Mouse (Mus musculus): Measurements from ENCODE around the gene Ctla2b. TPM values are rescaled to one million over a fixed set of nuclear protein-coding genes. Genes with fewer than 3 reads are reported as not detected.
"Not testable (repeated sequence)": the region's sequence is repeated elsewhere in the genome, so short reads cannot be mapped to it uniquely, and the experiment has no call there.

The Ctla2b gene
- 2.4 and 2.5 TPM in 2 replicates for polyA plus RNA-seq (2014; fragmentation: Nextera tagmentation; extraction: Ambion mirVana)

DNA sequence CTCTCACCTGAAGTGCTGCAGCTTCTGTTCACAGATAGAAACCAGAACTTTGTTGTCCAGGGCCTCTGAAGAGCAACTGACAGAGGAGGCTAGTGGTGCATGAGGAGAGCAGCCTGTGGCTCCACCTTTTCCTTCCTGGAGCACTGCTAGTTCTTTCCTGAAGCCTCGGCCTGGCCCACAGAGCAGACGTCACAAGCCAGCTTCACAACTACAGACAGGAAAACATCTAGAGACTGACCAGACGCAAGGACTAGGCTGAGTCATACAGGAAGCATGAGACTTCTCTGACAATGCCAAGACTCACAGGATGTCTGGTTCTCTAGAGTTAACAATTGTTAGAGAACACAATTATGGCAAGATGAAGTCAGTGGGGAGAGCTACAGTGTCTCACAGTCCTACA lies at the start of gene Ctla2b:
Gene Ctla2b (minus strand): TSS at position 120 of the 400 bp plus-strand sequence.
- Histone ChIP-seq H3K9ac (ENCODE audit: low read length) (no peak within 1 kb of the TSS), H3K27ac (ENCODE audit: low read depth, low read length) (no peak within 1 kb of the TSS), H3K4me3 (ENCODE audit: low read depth, low read length) (no peak within 1 kb of the TSS), H3K4me2 (ENCODE audit: low read depth) (no peak within 1 kb of the TSS), H3K27me3 (ENCODE audit: control insufficient read depth, insufficient read depth, low read length) (no peaks in the 10 kb centered on the region), H3K9me3 (ENCODE audit: control insufficient read depth, low read length) (no peaks in the 10 kb centered on the region), H3K4me1 (ENCODE audit: control insufficient read depth, insufficient read depth, low read length) (no peaks in the 10 kb centered on the region), H3K36me3 (ENCODE audit: control insufficient read depth, insufficient read depth, low read length) (no peaks in the 10 kb centered on the region)
- no peak for ATAC-seq (ENCODE audit: insufficient read depth, low FRiP score, low TSS enrichment)
- WGBS, result 71% methylated on average over 3 of the region's 3 CpGs
- no peak for DNase-seq (ENCODE audit: low spot score)

GRCm38 (mm10) chr13:60941884-60942283 lies 44.6 kb upstream of the Ctla2b start, which contains the start of gene Tpbpa:
Tpbpa (minus strand) TSS chr13:60941984.
- DNase-seq (ENCODE audit: low spot score); H3K9me3 ChIP-seq (ENCODE audit: control insufficient read depth, low read length); H3K4me3 ChIP-seq (ENCODE audit: low read depth, low read length); H3K27ac ChIP-seq (ENCODE audit: low read depth, low read length); H3K4me1 ChIP-seq (ENCODE audit: control insufficient read depth, insufficient read depth, low read length); H3K36me3 ChIP-seq (ENCODE audit: control insufficient read depth, insufficient read depth, low read length); H3K27me3 ChIP-seq (ENCODE audit: control insufficient read depth, insufficient read depth, low read length); H3K9ac ChIP-seq (ENCODE audit: low read length); H3K4me2 ChIP-seq (ENCODE audit: low read depth); ATAC-seq (ENCODE audit: insufficient read depth, low FRiP score, low TSS enrichment): not testable (repeated sequence)
- WGBS, result 75% methylated on average over 3 of the region's 3 CpGs

DNA sequence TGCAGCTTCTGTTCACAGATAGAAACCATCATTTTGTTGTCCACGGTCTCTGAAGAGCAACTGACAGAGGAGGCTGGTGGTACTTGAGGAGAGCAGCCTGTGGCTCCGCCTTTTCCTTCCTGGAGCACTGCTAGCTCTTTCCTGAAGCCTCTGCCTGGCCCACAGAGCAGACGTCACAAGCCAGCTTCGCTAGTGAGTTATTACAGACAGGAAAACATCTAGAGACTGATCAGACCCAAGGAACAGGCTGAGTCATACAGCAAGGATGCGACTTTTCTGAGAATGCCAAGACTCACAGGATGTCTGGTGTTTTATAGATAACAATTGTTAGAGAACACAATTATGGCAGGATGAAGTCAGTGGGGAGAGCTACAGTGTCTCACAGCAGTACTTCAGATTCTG lies 39.3 kb upstream of the Ctla2b start, which contains the start of the genes Gm49391 and Ctla2a:
Gene Gm49391 (minus strand): TSS at position 72 of the 402 bp plus-strand sequence.
Gene Ctla2a (minus strand): TSS at position 126 of the 402 bp plus-strand sequence.
- Histone ChIP-seq H3K9me3 (ENCODE audit: control insufficient read depth, low read length) (no peaks in the 10 kb centered on the region), H3K27ac (ENCODE audit: low read depth, low read length) (no peak within 1 kb of the TSS), H3K36me3 (ENCODE audit: control insufficient read depth, insufficient read depth, low read length) (no peaks in the 10 kb centered on the region), H3K9ac (ENCODE audit: low read length) (no peak within 1 kb of the TSS), H3K4me2 (ENCODE audit: low read depth) (no peak within 1 kb of the TSS), H3K4me3 (ENCODE audit: low read depth, low read length) (no peak within 1 kb of the TSS), H3K27me3 (ENCODE audit: control insufficient read depth, insufficient read depth, low read length) (no peaks in the 10 kb centered on the region), H3K4me1 (ENCODE audit: control insufficient read depth, insufficient read depth, low read length) (no peaks in the 10 kb centered on the region)
- 74% methylated on average over 5 of the region's 5 CpGs for WGBS
- ATAC-seq (ENCODE audit: insufficient read depth, low FRiP score, low TSS enrichment) (no peak), DNase-seq (ENCODE audit: low spot score) (no peak)

GRCm38 (mm10) chr13:60935490-60935889 lies 38.2 kb upstream of the Ctla2b start, which contains the start of gene Gm49393:
Gm49393 (minus strand) TSS chr13:60935590.
- H3K4me3 ChIP-seq (ENCODE audit: low read depth, low read length); H3K36me3 ChIP-seq (ENCODE audit: control insufficient read depth, insufficient read depth, low read length); DNase-seq (ENCODE audit: low spot score); H3K27me3 ChIP-seq (ENCODE audit: control insufficient read depth, insufficient read depth, low read length); H3K4me1 ChIP-seq (ENCODE audit: control insufficient read depth, insufficient read depth, low read length); H3K4me2 ChIP-seq (ENCODE audit: low read depth); ATAC-seq (ENCODE audit: insufficient read depth, low FRiP score, low TSS enrichment); H3K9me3 ChIP-seq (ENCODE audit: control insufficient read depth, low read length); H3K9ac ChIP-seq (ENCODE audit: low read length); H3K27ac ChIP-seq (ENCODE audit: low read depth, low read length): not testable (repeated sequence)
- whole genome bisulfite sequencing, result 76% methylated on average over 2 of the region's 2 CpGs

GRCm38 (mm10) chr13:60904780-60905179 lies 7.5 kb upstream of the Ctla2b start, which contains the start of gene Tpbpb:
Tpbpb (minus strand) TSS chr13:60904880.
- H3K4me1 ChIP-seq (ENCODE audit: control insufficient read depth, insufficient read depth, low read length); H3K4me3 ChIP-seq (ENCODE audit: low read depth, low read length): not testable (repeated sequence)
- WGBS, result 81% methylated on average over 2 of the region's 2 CpGs

DNA sequence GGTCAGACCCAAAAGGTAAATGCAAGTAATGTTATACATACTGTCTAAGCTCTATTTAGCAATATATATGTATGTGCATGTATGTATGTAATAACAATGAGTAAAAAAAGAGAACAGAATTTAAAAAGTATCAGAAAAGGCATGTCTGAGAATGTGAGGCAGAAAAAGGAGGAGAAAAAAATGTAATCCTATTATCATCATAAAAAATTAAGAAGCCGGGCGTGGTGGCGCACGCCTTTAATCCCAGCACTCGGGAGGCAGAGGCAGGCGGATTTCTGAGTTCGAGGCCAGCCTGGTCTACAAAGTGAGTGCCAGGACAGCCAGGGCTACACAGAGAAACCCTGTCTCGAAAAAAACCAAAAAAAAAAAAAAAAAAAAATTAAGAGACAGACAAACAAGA lies 453 bp downstream of the Ctla2b start, which contains the start of gene Gm49392:
Gene Gm49392 (minus strand): TSS at position 101 of the 400 bp plus-strand sequence.
- H3K9ac ChIP-seq (ENCODE audit: low read length); ATAC-seq (ENCODE audit: insufficient read depth, low FRiP score, low TSS enrichment); H3K27me3 ChIP-seq (ENCODE audit: control insufficient read depth, insufficient read depth, low read length); H3K36me3 ChIP-seq (ENCODE audit: control insufficient read depth, insufficient read depth, low read length); H3K9me3 ChIP-seq (ENCODE audit: control insufficient read depth, low read length); H3K4me2 ChIP-seq (ENCODE audit: low read depth); H3K4me1 ChIP-seq (ENCODE audit: control insufficient read depth, insufficient read depth, low read length); DNase-seq (ENCODE audit: low spot score); H3K4me3 ChIP-seq (ENCODE audit: low read depth, low read length); H3K27ac ChIP-seq (ENCODE audit: low read depth, low read length): not testable (repeated sequence)
- 92% methylated on average over 7 of the region's 8 CpGs for WGBS

More at GRCm38 (mm10) chr13:60904780-60905179, 7.5 kb upstream of the Ctla2b start, which contains the start of gene Tpbpb:
- not testable (repeated sequence) for H3K4me2 ChIP-seq (ENCODE audit: low read depth); H3K27ac ChIP-seq (ENCODE audit: low read depth, low read length); H3K27me3 ChIP-seq (ENCODE audit: control insufficient read depth, insufficient read depth, low read length); DNase-seq (ENCODE audit: low spot score); H3K36me3 ChIP-seq (ENCODE audit: control insufficient read depth, insufficient read depth, low read length); H3K9ac ChIP-seq (ENCODE audit: low read length); ATAC-seq (ENCODE audit: insufficient read depth, low FRiP score, low TSS enrichment); H3K9me3 ChIP-seq (ENCODE audit: control insufficient read depth, low read length)

GRCm38 (mm10) chr13:60895406-60896160 lies 1.7 kb downstream of the Ctla2b start:
- DNase-seq (ENCODE audit: low spot score) (no peak), ATAC-seq (ENCODE audit: insufficient read depth, low FRiP score, low TSS enrichment) (no peak)
- no peaks in the 10 kb centered on the region for H3K9me3 ChIP-seq (ENCODE audit: control insufficient read depth, low read length)
- H3K4me2 ChIP-seq (ENCODE audit: low read depth), result no peak overlapping the region
- H3K4me1 ChIP-seq (ENCODE audit: control insufficient read depth, insufficient read depth, low read length), result no peaks in the 10 kb centered on the region
- no peaks in the 10 kb centered on the region for H3K27me3 ChIP-seq (ENCODE audit: control insufficient read depth, insufficient read depth, low read length)
- no peak overlapping the region for H3K27ac ChIP-seq (ENCODE audit: low read depth, low read length)
- H3K4me3 ChIP-seq (ENCODE audit: low read depth, low read length), result no peak overlapping the region
- no peak overlapping the region for H3K9ac ChIP-seq (ENCODE audit: low read length)
- no peaks in the 10 kb centered on the region for H3K36me3 ChIP-seq (ENCODE audit: control insufficient read depth, insufficient read depth, low read length)

DNA sequence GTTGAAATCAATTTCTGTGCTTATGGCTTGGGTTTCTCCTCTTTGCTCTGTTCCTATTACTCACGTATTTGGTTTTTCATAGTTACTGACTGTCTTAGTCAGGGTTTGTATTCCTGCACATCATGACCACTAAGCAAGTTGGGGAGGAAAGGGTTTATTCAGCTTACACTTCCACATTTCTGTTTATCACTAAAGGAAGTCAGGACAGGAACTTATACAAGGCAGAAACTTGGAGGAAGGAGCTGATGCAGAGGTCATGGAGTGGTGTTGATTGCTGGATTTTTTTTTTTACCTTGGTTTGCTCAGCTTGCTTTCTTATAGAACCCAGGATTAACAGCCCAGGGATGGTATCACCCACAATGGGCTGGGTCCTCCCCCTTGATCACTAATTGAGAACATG lies 4.9 kb downstream of the Ctla2b start:
- WGBS, result 97% methylated on average over 1 of the region's 1 CpGs
- Histone ChIP-seq H3K4me2 (ENCODE audit: low read depth) (no peak overlapping the region), H3K36me3 (ENCODE audit: control insufficient read depth, insufficient read depth, low read length) (no peaks in the 10 kb centered on the region), H3K4me1 (ENCODE audit: control insufficient read depth, insufficient read depth, low read length) (no peaks in the 10 kb centered on the region), H3K27ac (ENCODE audit: low read depth, low read length) (no peak overlapping the region), H3K9me3 (ENCODE audit: control insufficient read depth, low read length) (no peaks in the 10 kb centered on the region), H3K4me3 (ENCODE audit: low read depth, low read length) (no peak overlapping the region), H3K9ac (ENCODE audit: low read length) (no peak overlapping the region), H3K27me3 (ENCODE audit: control insufficient read depth, insufficient read depth, low read length) (no peaks in the 10 kb centered on the region)
- no peak for DNase-seq (ENCODE audit: low spot score)
- no peak for ATAC-seq (ENCODE audit: insufficient read depth, low FRiP score, low TSS enrichment)

DNA sequence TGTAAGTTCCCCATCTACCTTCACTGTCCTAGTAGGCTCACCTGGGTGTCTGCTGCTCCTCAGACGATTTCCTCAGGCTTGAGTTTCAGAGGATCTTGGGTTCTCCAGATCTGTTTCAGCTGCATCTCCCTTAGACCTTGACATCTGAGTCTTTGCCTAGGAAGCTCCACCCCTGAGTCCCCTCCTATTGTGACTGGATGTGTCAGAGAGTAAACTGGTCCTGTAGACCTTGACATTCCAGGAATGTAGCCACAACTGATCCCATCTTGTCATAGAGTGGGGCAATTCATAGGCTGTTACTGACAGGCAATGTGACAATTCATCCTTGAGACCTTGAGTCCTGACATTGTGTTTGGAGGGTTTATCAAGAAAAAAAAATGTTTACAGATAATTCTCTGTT lies 33.0 kb downstream of the Ctla2b start, which contains the start of gene 4930486L24Rik:
Gene 4930486L24Rik (minus strand): TSS at position 195 of the 400 bp plus-strand sequence.
- DNase-seq (ENCODE audit: low spot score) (no peak), ATAC-seq (ENCODE audit: insufficient read depth, low FRiP score, low TSS enrichment) (no peak)
- no peaks in the 10 kb centered on the region for H3K9me3 ChIP-seq (ENCODE audit: control insufficient read depth, low read length)
- H3K4me1 ChIP-seq (ENCODE audit: control insufficient read depth, insufficient read depth, low read length), result no peaks in the 10 kb centered on the region
- no peaks in the 10 kb centered on the region for H3K27me3 ChIP-seq (ENCODE audit: control insufficient read depth, insufficient read depth, low read length)
- H3K27ac ChIP-seq (ENCODE audit: low read depth, low read length), result no peak within 1 kb of the TSS
- no peaks in the 10 kb centered on the region for H3K36me3 ChIP-seq (ENCODE audit: control insufficient read depth, insufficient read depth, low read length)
- H3K9ac ChIP-seq (ENCODE audit: low read length), result no peak within 1 kb of the TSS
- 77% methylated on average over 1 of the region's 1 CpGs for WGBS
- H3K4me2 ChIP-seq (ENCODE audit: low read depth), result no peak within 1 kb of the TSS
- H3K4me3 ChIP-seq (ENCODE audit: low read depth, low read length), result no peak within 1 kb of the TSS
